16 mouse cellular contexts compared by ENCODE assay signal in genomic region chr5:114173458-114173857, GRCm38 (mm10). TPM values are rescaled to one million over a fixed set of nuclear protein-coding genes. Genes with fewer than 3 reads are reported as not detected.
DNase-seq lines count a peak whose midpoint lies in the region; ATAC-seq and TF ChIP-seq lines count a peak whose summit lies in the region.
"Had no signal": no experiment of that assay in that cellular context is flagged by ENCODE, and none has a peak within 500 bp of the region (broad histone marks: within the 10 kb centered on the region; RNA-seq: fewer than 3 reads in every experiment).

No protein-coding gene starts in this region.

- no peaks in the 10 kb centered on the region for H3K9me3 ChIP-seq in heart, embryonic 14.5 days (ENCODE audit: control insufficient read depth, low read length)
- H3K9me3 ChIP-seq: embryonic facial prominence, embryonic 12.5 days; liver, embryonic 13.5 days; midbrain, embryonic 12.5 days had no signal

- H3K4me2 ChIP-seq in heart, embryonic 14.5 days (ENCODE audit: low read length) = no peak overlapping the region
- H3K4me2 ChIP-seq: midbrain, embryonic 12.5 days had no signal

- H3K4me1 ChIP-seq in heart, embryonic 14.5 days (ENCODE audit: control insufficient read depth in 2 of 2, insufficient read depth in 2 of 2, low read length in 2 of 2) = peaks cover 16 to 23% of the 10 kb centered on the region in 2 experiments

- WGBS in heart, embryonic 14.5 days = 72% methylated on average over 7 of the region's 7 CpGs

- intact Hi-C loops in heart, postnatal 25 days (cut with DNase I) = no loop called here
- intact Hi-C loops in left cerebral cortex, adult 2 months (cut with DNase I) = no loop called here
- intact Hi-C loops in left cerebral cortex, postnatal 14 days (cut with DNase I) = loop anchor here (10.0 kb wide), 1 partner anchor 131 kb away; no protein-coding TSS in a partner anchor

- no peaks in the 10 kb centered on the region for H3K36me3 ChIP-seq in heart, embryonic 14.5 days (ENCODE audit: control insufficient read depth, insufficient read depth, low read length)
- H3K36me3 ChIP-seq: embryonic facial prominence, embryonic 12.5 days; liver, embryonic 13.5 days; midbrain, embryonic 12.5 days had no signal

- no peak overlapping the region for H3K9ac ChIP-seq in heart, embryonic 14.5 days (ENCODE audit: low read length)
- H3K9ac ChIP-seq: embryonic facial prominence, embryonic 12.5 days; liver, embryonic 13.5 days; midbrain, embryonic 12.5 days had no signal

- H3K27ac ChIP-seq in heart, embryonic 14.5 days (replicated peaks in 1 of 2; ENCODE audit: control insufficient read depth in 1 of 2, insufficient read depth in 1 of 2, low read depth in 2 of 2, low read length in 2 of 2) = peak overlapping the region; percentile 66 to 68
- H3K27ac ChIP-seq in left cerebral cortex, adult 2 months = no peak overlapping the region
- H3K27ac ChIP-seq: embryonic facial prominence, embryonic 12.5 days; liver, embryonic 13.5 days; midbrain, embryonic 12.5 days had no signal

- no peak overlapping the region for H3K4me3 ChIP-seq in heart, embryonic 14.5 days (ENCODE audit: control insufficient read depth in 1 of 2, insufficient read depth in 1 of 2, low read depth in 1 of 2, low read length in 2 of 2)
- no peak overlapping the region for H3K4me3 ChIP-seq in left cerebral cortex, adult 2 months
- H3K4me3 ChIP-seq: embryonic facial prominence, embryonic 12.5 days; liver, embryonic 13.5 days; midbrain, embryonic 12.5 days had no signal

- no peaks in the 10 kb centered on the region for H3K27me3 ChIP-seq in heart, embryonic 14.5 days (ENCODE audit: control insufficient read depth, insufficient read depth, low read length)
- H3K27me3 ChIP-seq: CH12.LX; liver, embryonic 13.5 days had no signal

- no peak for ATAC-seq in heart, embryonic 14.5 days (ENCODE audit: insufficient number of reproducible peaks, insufficient read depth, low FRiP score, low read depth)
- ATAC-seq in erythroid progenitor cell, adult 5-6 weeks (replicated peaks; ENCODE audit: low FRiP score, poor library complexity, severe bottlenecking) = no peak
- ATAC-seq: hindbrain, embryonic 16.5 days had no signal

- TF ChIP-seq CTCF in left cerebral cortex, adult 2 months (IDR thresholded peaks at IDR 0.05) = peak; percentile 38

- no peak for DNase-seq in heart, postnatal 25 days (ENCODE audit: low spot score)
- no peak for DNase-seq in left cerebral cortex, adult 2 months (ENCODE audit: extremely low spot score in 1 of 2, low spot score in 2 of 2)
- no peak for DNase-seq in left cerebral cortex, postnatal 14 days (ENCODE audit: low spot score in 2 of 2)
- DNase-seq in CD4-positive helper T cell, adult 2 months (ENCODE audit: low read depth, low spot score) = peak; percentile 18
- DNase-seq in NIH3T3 (ENCODE audit: low read depth) = peak; percentile 38
- DNase-seq in frontal cortex, postnatal 10 days (ENCODE audit: low spot score in 2 of 2) = no peak
- DNase-seq: cerebellum, adult 11-12 months; liver, embryonic 13.5 days; lung, postnatal 4 days; thymus, postnatal 25 days had no signal

RNA-seq across cellular contexts. Expression of gene Acacb, which starts 27.1 kb away (rescaled TPM):
- polyA plus RNA-seq in heart, embryonic 14.5 days (2014; fragmentation: Nextera tagmentation; extraction: Ambion mirVana) = 12.1 and 13.7 TPM in 2 replicates
- total RNA-seq in heart, postnatal 25 days (2021) = 100 to 1,000 TPM; 182 to 193 TPM
- 1 to 10 TPM; 4.4 to 5.3 TPM for total RNA-seq in left cerebral cortex, adult 2 months (2021)
- 1 to 10 TPM; 3.8 to 4.7 TPM for total RNA-seq in left cerebral cortex, postnatal 14 days (2021)
- total RNA-seq in erythroid progenitor cell, adult 5-6 weeks (2015; ENCODE audit: low replicate concordance) = 1.3 TPM in 1 of 2 replicates, not detected in the other
- not detected in 2 replicates for total RNA-seq in erythroid progenitor cell, adult 5-6 weeks (2017; ENCODE audit: low replicate concordance)

RNA-seq across cellular contexts. Expression of gene Ung, which starts 43.3 kb away (rescaled TPM):
- 28.3 and 34.1 TPM in 2 replicates for polyA plus RNA-seq in heart, embryonic 14.5 days (2014; fragmentation: Nextera tagmentation; extraction: Ambion mirVana)
- total RNA-seq in heart, postnatal 25 days (2021) = 10 to 100 TPM; 29.7 to 32.3 TPM
- 1 to 10 TPM; 2.6 to 3.1 TPM for total RNA-seq in left cerebral cortex, adult 2 months (2021)
- total RNA-seq in left cerebral cortex, postnatal 14 days (2021) = 1 to 10 TPM; 4.9 to 5.5 TPM
- total RNA-seq in erythroid progenitor cell, adult 5-6 weeks (2015; ENCODE audit: low replicate concordance) = 1.1 and 3.4 TPM in 2 replicates
- 1.7 and 5.5 TPM in 2 replicates for total RNA-seq in erythroid progenitor cell, adult 5-6 weeks (2017; ENCODE audit: low replicate concordance)

RNA-seq across cellular contexts. Expression of gene Alkbh2, which starts 45.4 kb away (rescaled TPM):
- polyA plus RNA-seq in heart, embryonic 14.5 days (2014; fragmentation: Nextera tagmentation; extraction: Ambion mirVana) = 9.1 and 9.8 TPM in 2 replicates
- 1 to 10 TPM in 1 of 2 experiments, under 1 TPM in 1; 0.83 to 1.4 TPM for total RNA-seq in heart, postnatal 25 days (2021)
- 1 to 10 TPM; 5.9 to 7.2 TPM for total RNA-seq in left cerebral cortex, adult 2 months (2021)
- 1 to 10 TPM; 5.5 to 5.8 TPM for total RNA-seq in left cerebral cortex, postnatal 14 days (2021)
- 1.7 and 7.9 TPM in 2 replicates for total RNA-seq in erythroid progenitor cell, adult 5-6 weeks (2015; ENCODE audit: low replicate concordance)
- total RNA-seq in erythroid progenitor cell, adult 5-6 weeks (2017; ENCODE audit: low replicate concordance) = not detected in 2 replicates

Comparison
In these comparisons a context has a peak if more than half of its experiments do, and no peak if none do; other contexts are left out.
1. DNase-seq: peak in CD4-positive helper T cell, adult 2 months (single experiment) and NIH3T3 (single experiment); none in heart, postnatal 25 days (single experiment), left cerebral cortex, adult 2 months (0 of 2), left cerebral cortex, postnatal 14 days (0 of 2) and frontal cortex, postnatal 10 days (0 of 2).
2. RNA of gene Acacb, which starts 27.1 kb away (total RNA-seq): 182 to 193 TPM in heart, postnatal 25 days; 4.4 to 5.3 TPM in left cerebral cortex, adult 2 months, 3.8 to 4.7 TPM in left cerebral cortex, postnatal 14 days and 1.3 TPM in erythroid progenitor cell, adult 5-6 weeks; every median in the first group is over 10 times any median in the second.
3. RNA of gene Ung, which starts 43.3 kb away (total RNA-seq): 29.7 to 32.3 TPM in heart, postnatal 25 days; 4.9 to 5.5 TPM in left cerebral cortex, postnatal 14 days, 1.1 to 5.5 TPM in erythroid progenitor cell, adult 5-6 weeks and 2.6 to 3.1 TPM in left cerebral cortex, adult 2 months; every median in the first group is over 4 times any median in the second.